ENCODE assay signal across 8 mouse cellular contexts in genomic region chr5:135010320-135010709, GRCm38 (mm10). TPM values are rescaled to one million over a fixed set of nuclear protein-coding genes. Genes with fewer than 3 reads are reported as not detected.
DNase-seq lines count a peak whose midpoint lies in the region; ATAC-seq and TF ChIP-seq lines count a peak whose summit lies in the region.

No protein-coding gene starts in this region.

- WGBS in spleen, adult 2 months: 48% methylated on average over 7 of the region's 7 CpGs
- 48% methylated on average over 7 of the region's 7 CpGs for WGBS in limb, embryonic 14.5 days

- no peaks in the 10 kb centered on the region for H3K36me3 ChIP-seq in spleen, adult 2 months (ENCODE audit: control insufficient read depth, insufficient read depth, low read length)
- no peaks in the 10 kb centered on the region for H3K36me3 ChIP-seq in limb, embryonic 14.5 days (ENCODE audit: control insufficient read depth, insufficient read depth, low read length)

- no peak for ATAC-seq in limb, embryonic 14.5 days (ENCODE audit: low FRiP score, low read depth)

- no peak for TF ChIP-seq POLR2A in spleen, adult 2 months (IDR thresholded peaks at IDR 0.05; ENCODE audit: low read depth, low read length)
- TF ChIP-seq POLR2A in limb, embryonic 14.5 days (IDR thresholded peaks at IDR 0.05; ENCODE audit: borderline replicate concordance, extremely low read depth, insufficient read depth, insufficient read length): no peak

- peak overlapping the region; percentile 70 for H3K4me2 ChIP-seq in limb, embryonic 14.5 days (replicated peaks; ENCODE audit: low read depth, low read length, severe bottlenecking)

- H3K9ac ChIP-seq in limb, embryonic 14.5 days (ENCODE audit: low read depth, low read length, severe bottlenecking): peak overlapping the region; percentile 62

- no peaks in the 10 kb centered on the region for H3K27me3 ChIP-seq in spleen, adult 2 months (ENCODE audit: control insufficient read depth, insufficient read depth, low read length)
- H3K27me3 ChIP-seq in limb, embryonic 14.5 days (ENCODE audit: control insufficient read depth, insufficient read depth, low read length): no peaks in the 10 kb centered on the region

- H3K4me1 ChIP-seq in spleen, adult 2 months (ENCODE audit: control insufficient read depth, insufficient read depth, insufficient read length): peaks cover 4% of the 10 kb centered on the region; the same call in 1 of the 2 replicates
- H3K4me1 ChIP-seq in limb, embryonic 14.5 days (ENCODE audit: control insufficient read depth, insufficient read depth, low read length): peaks cover 10% of the 10 kb centered on the region; the same call in 1 of the 2 replicates

- TF ChIP-seq CTCF in spleen, adult 2 months (IDR thresholded peaks at IDR 0.05; ENCODE audit: extremely low read depth, insufficient read depth, insufficient read length, insufficient replicate concordance): no peak

- H3K4me3 ChIP-seq in spleen, adult 2 months (ENCODE audit: extremely low read depth, insufficient read depth, insufficient read length): no peak overlapping the region
- H3K4me3 ChIP-seq in limb, embryonic 14.5 days (replicated peaks; ENCODE audit: low read length): peak overlapping the region; percentile 51

- no peaks in the 10 kb centered on the region for H3K9me3 ChIP-seq in limb, embryonic 14.5 days (ENCODE audit: control insufficient read depth, low read length)

- 0 out of 2 replicates have a peak overlapping the region, but pooled peaks have one; percentile 39 for H3K27ac ChIP-seq in spleen, adult 2 months (ENCODE audit: insufficient read depth, low read length)
- H3K27ac ChIP-seq in limb, embryonic 14.5 days (replicated peaks; ENCODE audit: low read depth, low read length): no peak overlapping the region

- peak; percentile 36 for DNase-seq in cerebellum, adult 8-10 months
- no peak for DNase-seq in cerebellum, adult 18-20 months
- DNase-seq in spleen, adult 2 months (ENCODE audit: low read depth in 1 of 2, low spot score in 2 of 2): no peak
- DNase-seq in spleen, postnatal 14 days (ENCODE audit: low spot score in 2 of 2): no peak
- no peak for DNase-seq in limb, embryonic 14.5 days (ENCODE audit: low spot score)
- DNase-seq in adrenal gland, postnatal 10 days: no peak
- DNase-seq in layer of hippocampus, adult 18-20 months (ENCODE audit: low spot score in 2 of 2): no peak
- DNase-seq in right cerebral cortex, postnatal 10 days (ENCODE audit: low spot score in 2 of 2): no peak

RNA-seq across cellular contexts. Expression of gene Abhd11, which starts 1.4 kb away (rescaled TPM):
- polyA plus RNA-seq in spleen, adult 2 months (2012; rRNA removed): 43.6 and 53.7 TPM in 2 replicates
- 83.2 and 94.3 TPM in 2 replicates for polyA plus RNA-seq in limb, embryonic 14.5 days (2012; rRNA removed)
- 64.7 and 67.4 TPM in 2 replicates for polyA plus RNA-seq in limb, embryonic 14.5 days (2014; fragmentation: Nextera tagmentation; extraction: Ambion mirVana)
- total RNA-seq in adrenal gland, postnatal 10 days (2021): 10 to 100 TPM; 67.3 to 77.9 TPM
- 10 to 100 TPM; 27.8 to 29.5 TPM for total RNA-seq in layer of hippocampus, adult 18-20 months (2021)

RNA-seq across cellular contexts. Expression of gene Stx1a, which starts 13.0 kb away (rescaled TPM):
- polyA plus RNA-seq in spleen, adult 2 months (2012; rRNA removed): 8.5 and 9.0 TPM in 2 replicates
- polyA plus RNA-seq in limb, embryonic 14.5 days (2012; rRNA removed): 39.2 and 45.5 TPM in 2 replicates
- 11.4 and 13.0 TPM in 2 replicates for polyA plus RNA-seq in limb, embryonic 14.5 days (2014; fragmentation: Nextera tagmentation; extraction: Ambion mirVana)
- 1 to 10 TPM; 6.8 to 9.5 TPM for total RNA-seq in adrenal gland, postnatal 10 days (2021)
- total RNA-seq in layer of hippocampus, adult 18-20 months (2021): 10 to 100 TPM; 91.5 to 97.8 TPM

RNA-seq across cellular contexts. Expression of gene Cldn3, which starts 24.3 kb away (rescaled TPM):
- polyA plus RNA-seq in spleen, adult 2 months (2012; rRNA removed): 3.1 and 5.0 TPM in 2 replicates
- polyA plus RNA-seq in limb, embryonic 14.5 days (2012; rRNA removed): 7.2 and 8.8 TPM in 2 replicates
- polyA plus RNA-seq in limb, embryonic 14.5 days (2014; fragmentation: Nextera tagmentation; extraction: Ambion mirVana): 14.7 and 18.3 TPM in 2 replicates
- 10 to 100 TPM in 1 of 2 experiments, 1 to 10 TPM in 1; 8.2 to 13.9 TPM for total RNA-seq in adrenal gland, postnatal 10 days (2021)
- total RNA-seq in layer of hippocampus, adult 18-20 months (2021): 1 to 10 TPM in 1 of 2 experiments, under 1 TPM in 1; 0.43 to 1.6 TPM

RNA-seq across cellular contexts. Expression of gene Dnajc30, which starts 53.7 kb away (rescaled TPM):
- 15.5 and 23.5 TPM in 2 replicates for polyA plus RNA-seq in spleen, adult 2 months (2012; rRNA removed)
- 29.1 and 31.3 TPM in 2 replicates for polyA plus RNA-seq in limb, embryonic 14.5 days (2012; rRNA removed)
- 32.6 and 39.2 TPM in 2 replicates for polyA plus RNA-seq in limb, embryonic 14.5 days (2014; fragmentation: Nextera tagmentation; extraction: Ambion mirVana)
- total RNA-seq in adrenal gland, postnatal 10 days (2021): 10 to 100 TPM; 23.7 to 24.5 TPM
- 10 to 100 TPM; 40.1 to 43.4 TPM for total RNA-seq in layer of hippocampus, adult 18-20 months (2021)

RNA-seq across cellular contexts. Expression of gene Bud23, which starts 54.4 kb away (rescaled TPM):
- 47.5 and 67.3 TPM in 2 replicates for polyA plus RNA-seq in spleen, adult 2 months (2012; rRNA removed)
- polyA plus RNA-seq in limb, embryonic 14.5 days (2012; rRNA removed): 107 and 121 TPM in 2 replicates
- polyA plus RNA-seq in limb, embryonic 14.5 days (2014; fragmentation: Nextera tagmentation; extraction: Ambion mirVana): 101 and 108 TPM in 2 replicates
- total RNA-seq in adrenal gland, postnatal 10 days (2021): 10 to 100 TPM; 41.3 to 44.6 TPM
- 10 to 100 TPM; 49.0 to 57.9 TPM for total RNA-seq in layer of hippocampus, adult 18-20 months (2021)

Comparison
In these comparisons a context has a peak if more than half of its experiments do, and no peak if none do; other contexts are left out.
1. RNA of gene Stx1a, which starts 13.0 kb away (total RNA-seq): 91.5 to 97.8 TPM in layer of hippocampus, adult 18-20 months; 6.8 to 9.5 TPM in adrenal gland, postnatal 10 days; every median in the first group is over 4 times any median in the second.